Mouse (Mus musculus) ovary, postnatal 36 days (tissue): Measurements from ENCODE around the gene Gm20696.
A peak's percentile ranks its signal among the peaks of the same experiment; 100 is the strongest.

Source experiments
- DNase-seq: peaks from one replicate; pipeline ENCODE4 v3.0.0; 2022; ENCODE audit warnings: low spot score, mixed read lengths

Gene Gm20696

GRCm38 (mm10) chr6:99666318-99667171, at the start of gene Gm20696, which contains the start of gene Eif4e3:
Gene Gm20696 (minus strand): TSS chr6:99666797.
Gene Eif4e3 (minus strand): TSS chr6:99666771.
- peak; percentile 67 for DNase-seq

- no peak for DNase-seq
Measured at GRCm38 (mm10) chr6:99715913-99716312, 49.3 kb upstream of the Gm20696 start.

- DNase-seq, result no peak
Measured at GRCm38 (mm10) chr6:99715191-99715590, 48.6 kb upstream of the Gm20696 start.

GRCm38 (mm10) chr6:99713256-99713655, 46.7 kb upstream of the Gm20696 start:
- DNase-seq, result no peak

- no peak for DNase-seq
Measured at GRCm38 (mm10) chr6:99711576-99712101, 45.0 kb upstream of the Gm20696 start.

- DNase-seq, result no peak
Measured at GRCm38 (mm10) chr6:99700484-99700883, 33.9 kb upstream of the Gm20696 start.

GRCm38 (mm10) chr6:99692916-99693841, 26.6 kb upstream of the Gm20696 start:
- DNase-seq, result peak; percentile 43

- peak; percentile 40 for DNase-seq
Measured at GRCm38 (mm10) chr6:99692206-99692915, 25.8 kb upstream of the Gm20696 start, which contains the start of gene Gpr27. Gene Gpr27 (plus strand): TSS chr6:99692679.

GRCm38 (mm10) chr6:99691666-99692205, 25.1 kb upstream of the Gm20696 start:
- no peak for DNase-seq

GRCm38 (mm10) chr6:99688513-99688912, 21.9 kb upstream of the Gm20696 start:
- no peak for DNase-seq

- DNase-seq, result no peak
Measured at GRCm38 (mm10) chr6:99684899-99685298, 18.3 kb upstream of the Gm20696 start.

- DNase-seq, result no peak
Measured at GRCm38 (mm10) chr6:99683974-99684373, 17.4 kb upstream of the Gm20696 start.

- no peak for DNase-seq
Measured at GRCm38 (mm10) chr6:99678108-99678507, 11.5 kb upstream of the Gm20696 start.

GRCm38 (mm10) chr6:99677325-99677724, 10.7 kb upstream of the Gm20696 start:
- no peak for DNase-seq

- no peak for DNase-seq
Measured at GRCm38 (mm10) chr6:99674482-99674881, 7.9 kb upstream of the Gm20696 start.

GRCm38 (mm10) chr6:99671768-99672167, 5.2 kb upstream of the Gm20696 start:
- no peak for DNase-seq

GRCm38 (mm10) chr6:99670481-99671119, 4.0 kb upstream of the Gm20696 start:
- DNase-seq, result peak; percentile 27

- no peak for DNase-seq
Measured at GRCm38 (mm10) chr6:99669481-99670325, 3.1 kb upstream of the Gm20696 start.

- DNase-seq, result no peak
Measured at GRCm38 (mm10) chr6:99667290-99667689, 693 bp upstream of the Gm20696 start.
